Mouse (Mus musculus) c-Kit-negative CD71-positive TER-119-positive erythroid progenitor cells, embryonic 14.5 days (primary cell): ENCODE data around the gene Stpg3.
A peak's percentile ranks its signal among the peaks of the same experiment; 100 is the strongest.

Source experiments
- DNase-seq: peaks from one replicate; pipeline ENCODE4 v3.0.0-alpha.2; 2013; ENCODE audit warnings: low read depth, low spot score

The Stpg3 gene

DNA sequence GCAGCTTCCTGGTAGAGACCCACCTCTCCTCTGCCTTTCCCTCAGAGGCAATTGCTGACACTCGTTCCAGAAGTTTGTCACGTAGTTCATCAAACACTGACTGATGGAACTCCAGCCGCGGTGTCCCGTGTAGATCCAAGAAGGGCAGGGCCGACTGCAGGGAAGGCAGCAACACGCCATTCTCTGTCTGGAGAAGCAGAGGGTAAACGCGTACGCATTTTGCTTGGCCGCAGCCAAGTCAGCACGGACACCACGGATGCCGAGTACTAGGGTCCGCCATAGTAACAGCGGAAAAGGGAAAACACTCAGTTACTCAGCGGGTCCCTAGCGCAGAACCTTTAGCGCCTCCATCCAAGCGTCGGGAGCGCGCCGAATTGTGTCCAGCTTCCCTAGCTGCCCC, 3.8 kb downstream of the Stpg3 start:
- no peak for DNase-seq

DNA sequence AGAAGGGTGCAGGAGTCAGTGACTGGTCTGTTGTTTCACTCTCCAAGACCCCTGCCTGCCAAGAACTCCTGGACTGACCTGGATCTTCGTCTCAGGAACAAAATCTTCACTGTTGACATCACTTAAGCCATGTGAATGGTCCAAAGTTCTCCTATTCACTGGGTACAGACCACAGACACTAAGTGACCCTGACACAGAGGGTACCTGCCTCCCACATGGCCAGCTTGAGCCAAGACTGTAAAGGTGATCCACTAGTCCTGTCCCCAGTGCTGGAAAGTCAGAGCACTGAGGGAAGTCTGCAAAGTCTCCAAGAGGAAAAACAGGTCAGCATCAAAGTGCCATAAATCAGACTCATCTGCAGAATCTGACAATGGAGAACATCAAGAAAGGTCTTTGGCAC, 6.8 kb downstream of the Stpg3 start:
- DNase-seq = no peak

DNA sequence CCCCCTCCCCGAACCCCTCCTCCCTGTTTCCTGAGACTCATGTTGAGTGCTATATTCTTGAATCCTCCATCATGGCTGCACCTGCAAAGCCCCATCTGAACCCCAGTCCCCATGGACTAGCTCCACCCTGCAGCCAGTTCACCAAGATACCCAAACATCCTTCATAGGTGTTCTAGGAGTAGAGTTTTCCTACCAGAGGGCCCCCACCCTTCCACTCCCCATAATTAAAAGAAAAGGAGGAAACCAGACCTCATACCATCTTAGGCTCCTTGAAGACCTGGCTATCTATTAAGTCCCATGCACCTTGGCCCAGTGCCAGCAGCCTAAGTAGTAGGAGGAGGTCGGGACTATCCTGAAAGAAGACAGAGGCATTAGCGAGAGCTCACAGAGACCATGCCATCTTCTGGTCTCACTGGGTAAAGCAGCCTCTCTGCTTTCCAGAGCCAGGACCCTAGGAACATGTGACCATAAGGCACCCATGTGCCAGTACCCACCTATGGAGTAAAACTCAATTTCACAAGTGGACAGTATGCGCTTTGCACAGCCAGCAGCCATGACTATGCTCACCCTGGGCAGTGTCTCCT, 10.7 kb downstream of the Stpg3 start:
- no peak for DNase-seq

DNA sequence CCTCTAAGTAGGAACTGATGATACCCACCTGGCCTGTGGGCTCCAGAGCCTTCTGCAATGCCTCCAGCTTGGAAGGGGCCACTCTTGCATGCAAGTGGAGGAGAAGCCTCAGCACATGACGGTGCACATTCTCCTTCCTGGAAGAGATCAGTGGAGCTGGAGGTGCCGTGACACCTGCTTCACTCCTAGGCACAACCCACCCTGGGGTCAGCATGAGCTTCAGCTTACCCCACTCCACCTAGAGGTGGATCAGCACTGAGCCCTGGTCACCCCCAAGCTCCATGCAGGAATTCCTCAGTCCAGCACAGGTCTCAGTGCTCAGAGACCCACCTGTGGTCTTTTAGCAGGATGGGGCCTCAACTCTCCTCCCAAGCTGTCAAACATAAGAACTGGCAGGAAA, 13.8 kb downstream of the Stpg3 start:
- DNase-seq = no peak

DNA sequence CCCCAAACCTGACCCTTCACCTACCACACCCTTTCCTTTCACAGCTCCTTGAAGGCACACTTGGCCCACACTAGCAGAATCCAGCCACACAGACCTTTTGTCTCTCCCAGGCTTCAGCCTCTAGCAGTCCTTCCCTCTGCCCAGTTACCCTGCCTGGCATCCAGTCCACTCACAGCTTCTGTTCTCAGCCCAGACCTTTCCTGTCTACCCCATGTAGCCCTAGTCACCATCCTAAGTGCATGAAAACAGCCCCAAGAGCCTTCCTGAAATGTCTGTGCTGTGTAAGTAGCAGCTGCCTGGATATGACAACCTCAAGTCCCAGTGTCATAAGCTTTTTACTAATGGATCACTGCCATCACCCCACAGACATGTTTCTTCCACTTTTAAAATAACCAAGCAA, 16.5 kb downstream of the Stpg3 start:
- DNase-seq = no peak

DNA sequence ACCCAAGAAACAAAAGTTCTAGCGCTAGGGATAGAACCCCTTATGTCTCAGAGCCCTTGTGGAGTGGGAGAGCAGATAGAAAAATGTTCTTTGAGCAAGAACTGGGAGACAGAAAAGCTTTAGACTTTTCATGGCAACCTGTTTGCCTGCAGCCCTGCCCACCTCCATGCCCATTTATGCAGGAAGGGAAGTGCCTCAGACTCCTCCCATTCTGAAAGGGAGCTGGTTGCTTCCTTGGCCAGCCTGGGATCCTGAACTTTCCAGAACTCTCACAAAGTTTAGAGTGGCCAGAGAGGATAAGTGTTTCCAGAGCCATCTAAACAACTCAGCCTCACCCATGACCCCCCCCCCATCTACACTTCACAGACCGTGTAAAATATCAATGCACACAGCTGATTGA, 17.2 kb downstream of the Stpg3 start:
- no peak for DNase-seq

DNA sequence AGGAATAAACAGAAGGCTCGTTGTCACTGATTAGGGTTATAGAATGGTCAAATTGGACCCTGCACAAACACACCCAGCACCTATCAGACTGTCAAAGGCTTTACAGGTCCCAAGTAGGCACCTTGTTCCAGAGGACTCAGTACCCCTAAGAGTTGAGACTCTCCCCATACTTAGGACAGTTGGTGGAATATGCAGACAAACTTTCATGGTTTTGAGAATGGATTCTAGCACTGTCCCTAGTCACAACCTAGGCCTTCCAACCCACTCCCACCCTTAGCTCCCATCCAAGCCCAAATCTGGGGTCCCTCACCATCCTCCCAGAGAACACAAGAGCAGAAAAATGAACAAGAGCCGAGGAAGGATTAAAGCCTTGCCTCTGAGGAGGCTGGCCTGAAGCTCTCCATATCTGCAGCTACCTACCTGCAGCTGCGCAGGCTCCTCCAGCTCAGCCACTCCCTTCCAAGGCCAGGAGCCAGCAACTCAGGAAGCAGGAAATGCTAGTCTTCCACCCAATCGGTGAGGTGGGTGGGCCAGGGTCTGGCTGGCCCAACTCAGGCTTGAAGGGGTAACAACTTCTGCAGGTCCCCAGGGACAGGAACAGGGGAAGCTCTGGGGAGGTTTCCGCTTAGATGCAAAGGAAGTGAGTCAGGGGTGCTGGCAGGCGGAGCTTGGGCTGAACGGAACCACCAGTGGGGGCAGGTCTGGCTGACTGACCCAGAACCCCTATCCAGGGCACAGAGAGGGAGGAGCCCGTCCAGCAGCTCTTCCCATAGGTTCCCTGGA, 18.1 kb downstream of the Stpg3 start, which contains the start of gene Tor4a:
TSS of gene Tor4a (minus strand) at position 715 of the 783 bp plus-strand sequence.
- no peak for DNase-seq

DNA sequence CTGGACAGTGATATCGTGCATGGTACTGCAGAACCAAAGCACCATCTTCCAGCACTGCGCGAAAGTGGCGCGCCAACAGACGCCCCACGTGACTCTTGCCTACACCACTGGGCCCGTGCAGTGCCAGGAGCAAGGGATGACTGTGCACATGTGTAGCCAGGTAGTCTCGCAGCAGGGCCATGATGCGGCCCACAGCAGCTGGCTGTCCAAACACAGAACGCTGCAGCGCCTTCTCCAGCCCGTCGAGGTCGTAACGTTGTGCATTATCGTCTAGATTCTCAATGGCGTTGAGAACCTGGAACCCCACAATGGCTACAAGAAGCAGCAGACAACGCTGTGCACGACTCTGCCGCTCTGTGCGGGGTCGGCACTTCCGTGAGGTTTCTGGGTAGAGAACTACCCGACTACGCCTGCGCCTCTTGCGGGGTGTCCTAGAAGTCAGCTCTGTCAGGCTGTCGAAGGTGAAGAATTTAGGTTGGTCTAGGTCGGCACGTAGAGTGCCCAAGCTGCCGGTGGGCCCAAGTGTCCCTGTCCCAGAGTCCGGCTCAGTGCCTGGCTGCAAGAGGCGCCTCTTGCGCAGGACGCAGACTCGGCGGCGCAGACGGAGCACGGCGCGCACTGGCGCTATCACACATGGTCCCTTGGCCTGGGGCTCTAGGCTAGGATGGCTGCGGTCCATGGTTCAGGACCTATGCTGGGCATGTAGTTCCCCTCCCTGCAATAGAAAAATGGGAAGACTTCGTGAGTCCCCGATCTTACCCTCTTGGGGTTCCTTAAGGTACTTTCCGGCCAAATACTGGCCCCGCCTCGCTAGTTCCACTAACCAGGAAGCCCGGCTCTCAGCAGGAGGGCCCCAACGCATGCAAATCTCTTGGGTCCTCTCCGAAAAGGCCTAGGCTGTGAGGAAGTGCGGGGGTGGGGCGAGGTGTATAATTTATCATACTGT, 19.0 kb downstream of the Stpg3 start:
- no peak for DNase-seq

DNA sequence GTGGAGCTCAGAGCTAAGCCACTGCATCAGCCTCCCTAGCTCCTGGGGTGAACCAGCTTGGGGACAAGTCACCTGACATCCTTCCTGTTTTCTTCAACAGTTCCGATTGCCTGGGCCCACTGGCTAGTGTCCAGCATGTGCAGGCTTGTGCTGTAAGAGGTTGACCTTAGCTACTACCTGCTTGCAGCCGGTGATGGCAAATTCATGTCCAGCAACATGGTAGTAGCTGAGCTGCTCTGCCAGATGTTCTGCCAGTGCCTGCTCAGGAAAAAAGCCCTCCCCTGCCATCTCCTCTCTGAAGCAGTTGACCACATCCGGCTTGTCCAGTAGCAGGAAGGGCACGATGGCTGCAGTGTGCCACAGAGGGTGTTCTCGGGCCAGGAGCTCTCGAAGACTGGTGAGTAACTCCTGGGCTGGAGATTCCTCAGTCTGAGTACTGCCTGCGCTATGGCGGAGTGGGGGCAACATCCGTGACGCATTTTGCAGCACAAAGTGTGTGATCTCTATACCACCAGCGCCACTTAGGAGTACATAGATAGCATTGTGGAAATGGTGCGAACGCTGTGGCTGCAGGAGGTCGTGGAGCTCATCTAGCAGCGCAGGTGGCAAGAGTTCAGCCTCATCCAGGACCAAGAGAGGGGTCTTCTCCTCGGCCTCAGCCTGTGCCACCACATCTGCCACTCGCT, 19.8 kb downstream of the Stpg3 start:
- DNase-seq = no peak

DNA sequence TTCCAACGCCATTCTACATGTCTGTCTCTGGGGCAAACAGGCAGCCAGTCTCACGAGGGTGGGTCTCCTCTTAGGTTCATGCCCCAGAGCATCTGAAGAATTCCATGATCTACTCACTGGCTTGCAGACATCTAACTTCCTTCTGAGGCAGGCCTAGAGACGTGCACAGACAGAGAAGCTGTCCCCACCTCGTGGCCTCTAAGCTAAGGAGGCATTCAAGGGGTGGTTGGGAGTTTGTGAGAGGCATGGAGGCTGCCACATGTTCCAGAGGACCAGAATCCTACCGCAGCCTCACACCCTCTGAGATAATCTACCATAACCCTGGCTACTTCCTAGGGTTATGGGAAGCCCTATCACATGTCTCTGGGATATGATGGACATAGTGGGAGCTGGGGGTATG, 20.4 kb downstream of the Stpg3 start:
- DNase-seq = no peak

DNA sequence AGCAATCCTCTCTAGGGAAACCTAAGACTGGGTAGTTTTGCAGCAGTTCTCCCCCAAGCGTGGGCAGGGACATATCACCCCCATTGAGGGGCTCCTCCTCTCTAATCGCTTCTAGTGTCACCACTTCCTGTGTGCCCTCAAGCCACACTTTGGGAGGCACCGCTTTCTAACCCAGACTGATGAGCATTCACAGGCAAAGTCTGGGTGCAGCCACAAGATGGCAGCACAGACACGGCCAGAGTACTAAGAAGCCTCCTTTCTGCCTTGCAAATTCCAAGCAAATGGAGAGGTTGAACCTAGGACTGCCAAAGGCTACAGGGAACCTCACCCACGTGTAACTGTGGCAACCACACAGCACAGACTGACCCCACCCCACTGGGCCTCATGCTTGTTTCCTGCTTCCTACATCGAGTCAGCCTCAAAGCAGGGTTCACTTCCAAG, 21.1 kb downstream of the Stpg3 start:
- peak; percentile 63 for DNase-seq

DNA sequence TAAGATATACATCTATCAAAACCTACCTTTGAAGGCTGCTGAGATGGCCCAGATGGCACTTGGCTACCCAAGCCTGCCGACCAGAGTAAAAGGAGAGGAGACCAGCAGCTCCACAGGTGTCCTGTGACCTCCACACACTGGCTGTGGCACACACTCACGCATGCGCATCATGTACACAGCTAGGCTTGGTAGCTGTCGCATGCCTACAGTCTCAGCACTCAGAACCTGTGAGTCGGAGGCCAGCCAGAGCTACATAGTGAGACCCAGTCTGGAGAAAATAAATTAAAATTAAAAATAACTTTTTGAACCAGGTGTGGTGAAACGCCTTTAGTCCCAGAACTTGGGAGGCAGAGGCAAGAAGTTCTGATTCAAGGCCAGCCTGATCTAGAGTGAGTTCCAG, 26.6 kb downstream of the Stpg3 start:
- DNase-seq = no peak

DNA sequence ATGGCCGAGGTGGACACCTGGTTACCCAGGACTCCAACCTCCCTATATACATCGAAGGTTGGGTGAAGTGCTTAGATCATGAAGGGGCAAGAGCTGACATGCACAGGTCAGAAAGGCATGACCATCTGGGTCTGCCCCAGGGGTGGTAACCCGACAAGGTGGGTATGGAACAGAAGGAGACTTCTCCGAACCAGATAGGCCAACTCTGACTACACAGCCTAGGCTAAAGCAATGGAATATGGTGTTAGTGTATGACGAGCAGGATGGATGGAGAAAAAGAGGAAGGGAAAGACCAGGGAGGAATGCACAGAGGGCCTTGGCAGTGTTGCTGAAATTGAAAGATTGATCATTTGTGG, 27.9 kb downstream of the Stpg3 start:
- no peak for DNase-seq

DNA sequence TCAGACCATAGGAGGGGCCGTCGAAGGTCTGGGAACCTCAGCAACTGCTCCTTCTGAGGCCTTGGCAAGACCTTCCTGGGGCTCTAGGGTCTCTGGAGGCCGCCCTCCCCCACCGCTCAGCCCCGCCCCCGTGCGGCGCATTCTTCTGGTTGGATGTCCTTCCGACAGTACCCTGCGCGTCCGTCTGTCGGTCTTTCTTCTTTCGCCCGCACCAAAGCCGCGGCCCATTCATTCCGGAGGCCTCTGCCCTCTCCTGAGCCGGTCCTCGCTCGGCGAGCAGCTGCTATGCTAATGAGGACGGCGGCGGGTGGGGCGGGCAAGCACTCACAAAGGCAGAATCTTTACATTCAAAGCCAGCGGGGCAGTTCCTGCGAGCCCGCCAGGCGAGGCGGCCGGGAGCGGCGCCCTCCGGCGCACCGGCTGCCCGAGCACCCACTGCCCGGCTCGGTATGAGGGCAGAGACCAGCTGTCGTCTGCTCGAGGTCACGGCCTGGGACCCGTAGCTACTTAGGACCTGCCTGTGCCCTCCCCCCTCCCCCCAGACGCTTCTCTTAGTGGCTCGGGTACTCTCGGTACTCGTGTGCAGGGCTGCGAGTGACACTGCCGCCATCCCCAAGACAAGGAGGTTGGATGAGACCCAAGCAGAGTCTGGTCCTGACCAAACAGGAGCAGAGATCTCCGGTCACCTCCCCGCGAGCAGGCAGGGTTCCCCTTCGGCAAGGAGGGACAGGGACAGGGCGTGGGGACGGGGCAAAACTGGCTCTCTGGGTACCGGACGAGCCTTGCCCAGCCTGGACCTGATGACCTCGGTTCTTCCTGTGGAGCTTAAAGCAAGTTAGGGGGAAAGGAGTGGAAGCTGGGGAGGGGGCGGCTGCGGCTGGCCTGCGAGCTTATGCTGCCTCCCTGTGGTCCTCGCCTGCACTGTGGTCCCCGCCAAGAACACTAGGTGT, 28.5 kb downstream of the Stpg3 start:
- no peak for DNase-seq

DNA sequence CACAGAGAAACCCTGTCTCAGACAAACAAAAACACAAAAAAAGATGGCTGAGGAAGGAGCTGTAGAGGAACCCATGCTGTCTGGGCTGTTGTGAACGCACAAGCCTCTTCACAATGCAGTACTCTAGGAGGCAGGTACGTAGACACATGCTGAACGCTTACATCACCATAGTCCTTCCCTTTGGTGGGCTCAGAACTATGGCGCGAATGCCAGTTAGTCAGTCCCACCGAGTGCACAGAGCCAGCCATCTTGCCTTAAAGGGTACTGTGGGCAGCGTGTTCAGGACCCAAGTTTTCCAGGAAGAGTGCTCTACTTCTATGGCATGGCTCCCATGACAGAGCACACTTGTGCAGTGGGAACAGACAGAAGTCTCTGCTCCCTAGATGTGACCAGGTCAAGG, 29.9 kb downstream of the Stpg3 start:
- DNase-seq = no peak

DNA sequence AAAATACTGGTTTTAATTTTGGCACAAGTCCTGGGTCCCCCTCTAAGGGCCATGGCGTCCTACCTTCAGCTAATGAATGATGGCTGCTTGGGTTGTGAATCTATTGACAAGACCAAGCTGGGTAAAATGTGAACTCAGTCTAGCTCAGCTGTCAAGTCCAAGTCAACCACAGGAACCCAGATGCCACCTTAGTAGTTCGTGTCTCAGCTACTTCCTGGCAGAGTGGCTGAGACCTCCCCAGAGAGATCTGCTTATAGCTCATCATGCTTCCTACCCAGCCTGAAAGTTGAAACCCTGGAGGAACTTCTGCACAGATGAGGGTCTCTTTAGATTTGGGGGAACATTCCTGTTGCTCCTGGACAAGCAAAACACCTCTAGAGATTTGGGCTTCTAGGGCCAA, 31.1 kb downstream of the Stpg3 start:
- DNase-seq = no peak

DNA sequence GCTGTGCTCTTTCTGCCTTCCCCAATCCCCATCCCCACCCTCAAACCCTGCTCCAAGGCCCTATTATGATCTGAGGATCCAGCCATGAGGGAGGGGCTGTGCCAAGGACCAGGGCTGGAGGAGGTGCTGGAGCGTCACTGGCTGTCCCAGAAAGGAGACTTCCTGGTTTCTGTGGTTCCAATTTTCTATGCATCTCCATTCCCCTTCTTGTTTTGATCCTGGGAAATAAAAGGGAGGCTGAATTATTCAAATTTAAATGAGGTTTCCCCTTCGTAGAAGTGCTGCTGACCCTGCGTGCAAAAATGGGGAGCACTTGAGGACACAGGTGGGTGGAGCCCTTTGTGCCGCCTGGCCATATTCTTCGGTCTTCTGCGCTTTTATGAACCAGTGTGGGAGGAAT, 31.8 kb downstream of the Stpg3 start:
- no peak for DNase-seq

DNA sequence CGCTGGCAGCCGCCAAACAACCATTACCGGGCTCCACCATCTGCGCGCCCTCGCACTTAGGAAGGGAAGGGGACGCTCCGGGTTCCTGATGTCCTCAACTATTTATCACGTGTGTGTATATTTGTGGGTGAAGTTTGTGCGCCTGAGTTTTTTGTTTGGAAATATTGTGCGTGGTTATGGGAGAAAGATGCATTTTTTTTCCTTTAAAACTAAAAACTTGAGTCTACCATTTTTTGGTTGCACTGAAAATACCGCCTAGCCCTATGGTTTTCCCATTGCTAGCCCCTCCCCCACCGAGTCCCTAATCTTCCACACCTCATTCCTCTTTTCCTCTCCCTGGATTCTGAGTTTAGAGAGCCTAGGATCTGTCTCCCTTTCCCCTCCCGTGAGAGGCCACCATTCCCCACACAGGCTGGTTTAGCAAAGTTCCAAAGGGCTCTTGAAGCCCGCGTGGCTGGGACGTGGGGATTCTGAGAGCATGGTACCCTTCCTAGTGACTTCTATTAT, 32.5 kb downstream of the Stpg3 start:
- no peak for DNase-seq

DNA sequence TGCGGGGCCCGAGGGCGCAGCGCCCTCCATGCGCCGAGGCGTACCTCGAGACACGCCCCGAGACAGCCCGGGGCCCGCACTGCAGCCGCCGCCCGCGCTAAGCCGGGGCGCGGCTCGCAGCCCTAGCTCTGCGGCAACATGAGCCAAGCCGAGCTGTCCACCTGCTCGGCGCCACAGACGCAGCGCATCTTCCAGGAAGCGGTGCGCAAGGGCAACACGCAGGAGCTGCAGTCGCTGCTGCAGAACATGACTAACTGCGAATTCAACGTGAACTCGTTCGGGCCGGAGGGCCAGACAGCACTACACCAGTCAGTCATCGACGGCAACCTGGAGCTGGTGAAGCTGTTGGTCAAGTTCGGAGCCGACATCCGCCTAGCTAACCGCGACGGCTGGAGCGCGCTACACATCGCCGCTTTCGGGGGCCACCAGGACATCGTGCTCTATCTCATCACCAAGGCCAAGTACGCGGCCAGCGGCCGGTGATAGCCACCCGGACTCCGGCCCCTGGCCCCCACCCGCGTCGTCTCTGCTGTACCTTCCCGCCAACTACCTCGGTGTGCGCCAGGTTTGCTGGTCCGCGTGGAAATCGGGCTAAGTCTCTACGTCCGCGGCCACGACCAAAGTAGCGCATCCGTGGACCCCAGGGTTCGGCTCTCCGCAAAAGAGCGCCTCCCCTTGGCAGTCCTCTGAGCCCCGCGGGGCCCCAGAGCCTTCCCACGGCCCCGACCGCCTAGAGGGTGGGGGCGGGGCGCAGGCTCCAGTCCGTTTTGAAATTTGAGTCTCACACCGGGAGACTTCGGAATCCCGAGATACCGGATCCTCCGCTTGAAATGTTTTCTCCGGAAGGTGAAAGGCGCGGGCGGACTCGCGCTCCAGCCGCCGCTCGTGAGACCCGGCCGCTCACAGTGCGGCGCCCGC, 33.2 kb downstream of the Stpg3 start:
- peak; percentile 42 for DNase-seq
